ENCODE assay signal across 13 mouse cellular contexts in genomic region chr5:131645341-131646191, GRCm38 (mm10).
DNase-seq lines count a peak whose midpoint lies in the region; ATAC-seq lines count a peak whose summit lies in the region.
"Had no signal": no experiment of that assay in that cellular context is flagged by ENCODE, and none has a peak within 500 bp of the region (broad histone marks: within the 10 kb centered on the region; RNA-seq: fewer than 3 reads in every experiment).

No protein-coding gene starts in this region.

- no peaks in the 10 kb centered on the region for H3K9me3 ChIP-seq in forebrain, embryonic 14.5 days (replicated peaks; ENCODE audit: control insufficient read depth, low read length)
- no peaks in the 10 kb centered on the region for H3K9me3 ChIP-seq in midbrain, embryonic 11.5 days (ENCODE audit: control insufficient read depth, low read length)
- H3K9me3 ChIP-seq: liver, embryonic 13.5 days had no signal

- peak; percentile 71 for ATAC-seq in forebrain, embryonic 14.5 days
- peak; percentile 77 for ATAC-seq in midbrain, embryonic 11.5 days (ENCODE audit: low FRiP score)
- ATAC-seq: inflammation-experienced regulatory T-cells, adult 6 months had no signal

- intact Hi-C loops in left cerebral cortex, postnatal 4 days (cut with DNase I), result loop anchor here (10.0 kb wide), 1 partner anchor 139 kb away; no protein-coding TSS in a partner anchor
- intact Hi-C loops in left cerebral cortex, postnatal 10 days (cut with DNase I), result loop anchor here (10.0 kb wide), 1 partner anchor 111 kb away; no protein-coding TSS in a partner anchor

- H3K4me1 ChIP-seq in forebrain, embryonic 14.5 days (ENCODE audit: control insufficient read depth, insufficient read depth, low read length), result peaks cover 60% of the 10 kb centered on the region
- peaks cover 66% of the 10 kb centered on the region for H3K4me1 ChIP-seq in midbrain, embryonic 11.5 days (ENCODE audit: control insufficient read depth, insufficient read depth, low read length)

- H3K36me3 ChIP-seq in forebrain, embryonic 14.5 days (ENCODE audit: control insufficient read depth, insufficient read depth, low read length), result no peaks in the 10 kb centered on the region
- no peaks in the 10 kb centered on the region for H3K36me3 ChIP-seq in midbrain, embryonic 11.5 days (ENCODE audit: control insufficient read depth, insufficient read depth, low read length)
- H3K36me3 ChIP-seq: liver, embryonic 13.5 days had no signal

- WGBS in forebrain, embryonic 14.5 days, result 3% methylated on average over 18 of the region's 18 CpGs
- 4% methylated on average over 18 of the region's 18 CpGs for WGBS in midbrain, embryonic 11.5 days

- H3K9ac ChIP-seq in forebrain, embryonic 14.5 days (ENCODE audit: low read length), result no peak overlapping the region
- H3K9ac ChIP-seq in midbrain, embryonic 11.5 days (ENCODE audit: low read length), result no peak overlapping the region
- H3K9ac ChIP-seq: liver, embryonic 13.5 days had no signal

- H3K4me2 ChIP-seq in forebrain, embryonic 14.5 days (ENCODE audit: low read length), result no peak overlapping the region
- no peak overlapping the region for H3K4me2 ChIP-seq in midbrain, embryonic 11.5 days
- H3K4me2 ChIP-seq: liver, embryonic 13.5 days had no signal

- no peaks in the 10 kb centered on the region for H3K27me3 ChIP-seq in forebrain, embryonic 14.5 days (replicated peaks; ENCODE audit: control insufficient read depth, insufficient read depth, low read length)
- peaks cover 62% of the 10 kb centered on the region for H3K27me3 ChIP-seq in midbrain, embryonic 11.5 days (ENCODE audit: control insufficient read depth, insufficient read depth, low read length)
- H3K27me3 ChIP-seq: liver, embryonic 13.5 days had no signal

- peak; percentile 90 for DNase-seq in left cerebral cortex, postnatal 4 days
- DNase-seq in left cerebral cortex, postnatal 10 days (ENCODE audit: extremely low spot score in 1 of 2, low spot score in 2 of 2), result no peak
- peak; percentile 95 for DNase-seq in forebrain, embryonic 14.5 days (ENCODE audit: low spot score)
- DNase-seq in midbrain, embryonic 11.5 days (ENCODE audit: low spot score, missing footprints), result peak; percentile 93
- peak; percentile 97 for DNase-seq in retina, postnatal 1 day
- DNase-seq in T-cell, adult 2 months (ENCODE audit: low spot score), result no peak
- no peak for DNase-seq in adrenal gland, adult (ENCODE audit: inconsistent age in 2 of 2, low spot score in 1 of 2)
- no peak for DNase-seq in urinary bladder, postnatal 25 days (ENCODE audit: low spot score)
- DNase-seq: layer of hippocampus, postnatal 36 days; liver, embryonic 13.5 days; lung, postnatal 4 days had no signal

- H3K27ac ChIP-seq in forebrain, embryonic 14.5 days (ENCODE audit: low read depth, low read length), result peak overlapping the region; percentile 27; the same call in 1 of the 2 replicates
- H3K27ac ChIP-seq in midbrain, embryonic 11.5 days (ENCODE audit: low read depth, low read length), result peak overlapping the region; percentile 22; the same call in 1 of the 2 replicates
- H3K27ac ChIP-seq: liver, embryonic 13.5 days had no signal

- H3K4me3 ChIP-seq in forebrain, embryonic 14.5 days (ENCODE audit: low read depth, low read length), result no peak overlapping the region
- no peak overlapping the region for H3K4me3 ChIP-seq in midbrain, embryonic 11.5 days (ENCODE audit: low read depth, low read length)
- H3K4me3 ChIP-seq: erythroblast, embryonic 14.5 days; liver, embryonic 13.5 days had no signal

Comparison
In these comparisons a context has a peak if more than half of its experiments do, and no peak if none do; other contexts are left out.
1. DNase-seq: peak in left cerebral cortex, postnatal 4 days (single experiment), forebrain, embryonic 14.5 days (single experiment), midbrain, embryonic 11.5 days (single experiment) and retina, postnatal 1 day (single experiment); none in left cerebral cortex, postnatal 10 days (0 of 2), T-cell, adult 2 months (single experiment), adrenal gland, adult (0 of 2) and urinary bladder, postnatal 25 days (single experiment).